Mouse (Mus musculus): ENCODE data around the gene Saa1.

- TF ChIP-seq CTCF (IDR thresholded peaks at IDR 0.05; ENCODE audit: borderline replicate concordance, control insufficient read depth, extremely low read depth, insufficient read depth, low read length, poor library complexity) = peak; percentile 36; the same call in 1 of the 2 replicates
- no peak for TF ChIP-seq POLR2A (IDR thresholded peaks at IDR 0.05; ENCODE audit: control insufficient read depth, extremely low read depth, insufficient read depth, low read length, poor library complexity)
Observed at GRCm38 (mm10) chr7:46714518-46714917, 28.3 kb downstream of the Saa1 start.
